Mouse (Mus musculus) spleen, embryonic (tissue): Measurements from ENCODE around the gene Arhgap45.

Source experiments
- CTCF ChIA-PET: fragments of 350-600 bp; sonication (Branson Sonifier 250); formaldehyde crosslinking; loops from one replicate; lab custom pipeline; 2022; lab: Charles Lee

Arhgap45 gene

DNA sequence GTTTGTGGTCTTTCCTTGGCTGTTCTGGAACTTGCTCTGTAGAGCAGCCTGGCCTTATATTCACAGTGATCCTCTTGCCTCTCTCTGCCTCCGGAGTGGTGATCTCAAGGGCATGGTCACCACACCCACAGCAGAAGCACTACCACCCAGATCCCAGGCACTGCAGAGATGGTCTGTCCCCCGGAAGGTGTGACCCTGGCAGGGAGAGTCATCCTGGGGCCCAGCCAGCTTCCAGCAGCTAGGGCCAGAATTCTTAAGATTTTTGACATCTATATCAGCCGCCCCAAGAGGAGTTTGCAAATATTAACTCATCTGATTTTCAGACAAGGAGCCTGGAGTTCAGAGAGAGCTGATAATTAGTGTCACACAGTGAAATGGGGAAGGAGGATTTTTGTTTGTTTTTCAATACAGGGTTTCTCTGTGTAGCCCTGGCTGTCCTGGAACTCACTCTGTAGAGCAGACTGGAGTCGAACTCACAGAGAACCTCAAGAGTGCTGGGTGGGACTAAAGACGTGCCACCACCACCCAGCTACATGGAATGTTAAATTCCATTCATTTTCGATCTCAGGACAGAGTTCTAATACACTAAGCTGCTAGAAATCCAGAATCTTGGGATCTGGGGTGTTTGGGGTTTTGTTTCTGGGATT lies 30.1 kb upstream of the Arhgap45 start:
- CTCF ChIA-PET = interaction anchor here (0.6 to 1.2 kb wide), 4 partner anchors 50 to 919 kb away, joined by 3 to 9 read pairs (median 3); partner anchors contain the start of gene Arid3a

DNA sequence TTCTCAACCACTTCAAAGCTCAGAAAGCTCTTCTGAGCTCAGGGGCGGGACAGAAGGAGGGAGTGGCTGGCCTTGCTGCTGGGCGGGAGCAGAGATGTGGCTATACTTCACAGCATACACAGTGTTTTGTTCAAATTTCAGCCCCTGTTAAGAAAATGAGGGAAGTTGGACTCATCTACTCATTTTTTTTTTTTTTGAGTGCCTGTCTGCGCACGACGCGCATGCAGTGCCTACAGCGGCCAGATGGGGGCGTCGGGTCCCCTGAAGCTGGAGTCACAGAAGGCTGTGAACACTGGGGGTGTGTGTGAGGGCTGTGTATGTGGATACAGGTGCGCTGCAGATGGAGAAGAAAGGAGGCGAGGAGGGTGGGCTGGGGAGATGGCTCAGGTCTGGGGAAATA lies 29.5 kb upstream of the Arhgap45 start:
- CTCF ChIA-PET = interaction anchor here (0.6 to 1.2 kb wide), 5 partner anchors 46 to 919 kb away, joined by 3 to 9 read pairs (median 3); partner anchors contain the start of gene Arid3a

DNA sequence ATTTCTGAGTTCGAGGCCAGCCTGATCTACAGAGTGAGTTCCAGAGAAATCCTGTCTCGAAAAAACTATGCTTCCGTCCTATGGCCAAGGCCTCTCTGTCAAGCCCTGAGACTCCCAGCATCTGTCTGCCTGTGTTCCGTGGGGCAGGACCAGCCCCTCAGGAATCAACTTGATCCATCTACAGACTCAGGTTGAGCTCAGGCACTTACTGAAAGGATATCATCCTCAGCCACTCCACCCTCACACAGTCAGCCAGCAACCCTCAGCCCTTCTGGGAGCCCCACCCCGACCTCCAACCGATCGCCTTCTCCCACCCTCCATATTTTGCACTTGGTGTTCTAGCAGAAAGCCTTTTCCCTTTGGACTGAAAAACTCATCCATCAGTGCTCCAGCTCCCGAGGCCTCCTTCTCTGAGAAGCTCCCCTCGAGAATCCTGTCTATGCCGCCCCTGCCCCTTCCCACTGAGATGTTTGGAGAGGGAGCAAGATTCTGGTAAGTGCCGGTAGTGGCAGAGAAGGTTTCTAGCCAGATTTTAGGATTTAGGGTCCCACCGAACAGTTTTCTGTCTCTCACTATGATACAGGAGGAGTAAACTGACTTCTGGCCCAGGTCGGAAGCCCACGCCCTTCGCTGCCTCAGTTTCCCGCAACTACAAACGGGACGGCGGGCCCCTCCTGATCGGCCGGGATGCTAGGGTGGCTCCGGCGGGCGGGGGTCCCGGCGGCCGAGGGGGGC lies 28.5 kb upstream of the Arhgap45 start:
- CTCF ChIA-PET = interaction anchor here (1.0 kb wide), 1 partner anchor 46 kb away, joined by 4 read pairs; no protein-coding TSS in a partner anchor

DNA sequence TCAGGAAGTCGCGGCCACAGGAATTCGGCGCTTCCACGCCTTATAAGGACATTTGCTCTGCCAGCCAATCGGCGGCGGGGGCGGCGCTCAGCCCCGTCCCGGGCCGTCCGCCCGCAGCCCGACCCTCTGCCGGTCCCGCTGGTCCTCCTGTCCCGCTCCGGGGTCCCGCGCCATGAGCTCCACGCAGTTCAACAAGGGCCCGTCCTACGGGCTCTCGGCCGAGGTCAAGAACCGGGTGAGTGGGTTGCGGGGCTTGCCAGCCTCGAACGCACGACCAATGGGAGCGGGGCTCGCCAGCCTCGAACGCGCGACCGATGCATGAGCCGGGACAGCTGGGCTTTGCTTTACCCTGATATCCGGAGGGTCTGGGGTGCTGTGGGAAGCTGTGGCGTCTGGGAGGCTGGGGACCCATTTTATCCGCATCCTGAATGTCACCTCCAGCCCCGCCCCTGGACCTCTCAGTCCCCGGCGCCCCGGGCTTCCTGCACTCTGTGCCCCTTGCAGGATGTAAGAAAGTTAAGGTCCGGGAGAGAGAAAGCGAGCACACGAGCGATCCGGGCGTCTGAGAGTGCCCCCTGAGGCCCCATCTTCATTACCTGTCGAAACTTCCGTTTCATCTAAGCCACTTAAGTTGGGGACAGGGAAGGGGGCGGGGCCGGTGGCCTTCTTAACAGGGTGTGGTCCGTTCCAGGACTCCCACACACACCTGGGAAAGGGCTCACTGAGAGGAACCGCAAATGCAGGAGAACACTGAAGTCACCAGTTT lies 27.8 kb upstream of the Arhgap45 start, which contains the start of gene Cnn2:
Cnn2 (plus strand) TSS at position 79 of the 766 bp plus-strand sequence.
- CTCF ChIA-PET = interaction anchor here (1.0 to 1.3 kb wide), 3 partner anchors 29 to 153 kb away, joined by 4 to 7 read pairs (median 5); partner anchors contain the start of genes Arhgap45 and Cbarp

DNA sequence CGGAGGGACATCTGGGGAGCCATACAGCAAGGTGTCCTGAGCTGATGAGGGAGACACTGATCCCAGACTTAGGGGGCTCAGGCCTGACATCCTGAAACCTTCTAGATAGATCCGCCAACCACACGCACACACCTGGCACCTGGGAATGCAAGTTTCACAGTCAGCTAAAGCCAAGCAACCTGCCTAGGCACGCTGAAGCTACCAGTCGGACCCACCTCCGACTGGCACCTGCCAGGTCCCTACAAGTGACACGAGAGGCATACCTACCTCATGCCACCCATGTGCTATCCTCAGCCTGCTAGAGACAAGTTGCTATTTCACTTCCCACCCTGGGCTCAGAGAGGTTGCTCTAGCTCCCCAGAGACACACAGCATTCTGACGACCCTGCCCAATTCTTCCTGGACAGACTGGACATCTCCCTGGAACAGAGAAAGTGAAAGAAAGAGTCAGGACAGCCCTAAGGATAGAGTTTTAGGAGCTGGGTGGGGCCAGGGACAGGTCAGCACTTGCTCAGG lies 27.1 kb upstream of the Arhgap45 start:
- CTCF ChIA-PET = interaction anchor here (1.0 to 1.3 kb wide), 2 partner anchors 28 to 152 kb away, joined by 5 to 7 read pairs; partner anchors contain the start of genes Arhgap45 and Cbarp

DNA sequence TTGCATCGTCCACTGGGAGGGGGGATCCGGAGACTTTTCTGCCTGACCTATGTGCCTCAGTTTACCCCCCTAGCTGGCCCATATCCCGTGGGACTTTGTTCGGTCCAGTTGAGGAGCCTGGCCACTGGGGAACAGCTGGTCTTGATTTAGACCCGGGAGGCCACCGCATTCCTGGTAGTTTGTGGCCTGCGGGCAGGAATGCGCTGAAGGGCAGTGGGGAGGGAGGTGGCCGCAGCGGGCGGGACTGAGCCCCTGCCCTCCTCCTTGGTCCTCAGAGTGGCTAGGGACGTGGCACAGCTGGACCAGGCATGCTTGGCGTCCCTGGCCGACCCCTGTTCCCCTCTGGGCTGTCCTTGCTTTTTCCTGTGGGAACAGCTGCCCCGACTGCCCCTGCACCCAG lies 26.6 kb upstream of the Arhgap45 start:
- CTCF ChIA-PET = interaction anchor here (0.7 to 1.3 kb wide), 3 partner anchors 27 to 177 kb away, joined by 3 to 7 read pairs (median 5); partner anchors contain the start of genes Arhgap45 and Cbarp

DNA sequence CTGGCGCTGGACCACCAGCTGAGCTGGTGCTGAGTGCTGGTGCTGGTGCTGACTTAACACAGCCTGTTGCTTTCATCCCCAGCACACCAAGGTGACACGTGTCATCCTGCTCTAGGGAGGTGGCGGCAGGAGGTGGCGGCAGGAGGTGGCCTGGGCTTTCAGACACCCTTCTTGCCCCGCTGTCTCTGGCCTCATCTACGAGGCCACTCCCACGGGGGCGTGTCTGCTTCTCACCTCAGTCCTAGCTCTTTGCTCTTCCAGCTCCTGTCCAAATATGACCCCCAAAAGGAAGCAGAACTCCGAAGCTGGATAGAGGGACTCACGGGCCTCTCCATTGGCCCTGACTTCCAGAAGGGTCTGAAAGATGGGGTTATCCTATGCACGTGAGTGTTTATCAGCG lies 25.4 kb upstream of the Arhgap45 start:
- CTCF ChIA-PET = no interaction called here

DNA sequence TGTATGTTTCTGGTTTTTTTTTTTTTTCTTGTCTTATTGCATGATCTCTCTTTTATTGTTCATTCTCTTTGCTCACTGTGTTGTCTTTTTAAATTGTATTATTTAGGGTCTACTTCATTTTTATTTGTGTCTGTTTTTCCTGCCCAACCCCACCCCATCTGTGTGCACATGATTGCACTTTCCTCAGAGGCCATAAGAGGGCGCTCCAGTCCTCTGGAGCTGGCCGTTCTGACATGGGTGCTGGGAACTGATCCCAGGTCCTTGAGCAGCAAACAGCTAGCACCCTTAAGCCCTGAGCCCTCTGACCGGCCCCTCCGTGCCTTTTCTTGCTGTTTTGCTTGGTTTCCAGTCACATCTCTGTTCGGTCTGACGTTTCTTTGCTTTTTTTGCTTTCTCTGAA lies 24.9 kb upstream of the Arhgap45 start:
- CTCF ChIA-PET = interaction anchor here (0.7 kb wide), 1 partner anchor 150 kb away, joined by 6 read pairs; no protein-coding TSS in a partner anchor

DNA sequence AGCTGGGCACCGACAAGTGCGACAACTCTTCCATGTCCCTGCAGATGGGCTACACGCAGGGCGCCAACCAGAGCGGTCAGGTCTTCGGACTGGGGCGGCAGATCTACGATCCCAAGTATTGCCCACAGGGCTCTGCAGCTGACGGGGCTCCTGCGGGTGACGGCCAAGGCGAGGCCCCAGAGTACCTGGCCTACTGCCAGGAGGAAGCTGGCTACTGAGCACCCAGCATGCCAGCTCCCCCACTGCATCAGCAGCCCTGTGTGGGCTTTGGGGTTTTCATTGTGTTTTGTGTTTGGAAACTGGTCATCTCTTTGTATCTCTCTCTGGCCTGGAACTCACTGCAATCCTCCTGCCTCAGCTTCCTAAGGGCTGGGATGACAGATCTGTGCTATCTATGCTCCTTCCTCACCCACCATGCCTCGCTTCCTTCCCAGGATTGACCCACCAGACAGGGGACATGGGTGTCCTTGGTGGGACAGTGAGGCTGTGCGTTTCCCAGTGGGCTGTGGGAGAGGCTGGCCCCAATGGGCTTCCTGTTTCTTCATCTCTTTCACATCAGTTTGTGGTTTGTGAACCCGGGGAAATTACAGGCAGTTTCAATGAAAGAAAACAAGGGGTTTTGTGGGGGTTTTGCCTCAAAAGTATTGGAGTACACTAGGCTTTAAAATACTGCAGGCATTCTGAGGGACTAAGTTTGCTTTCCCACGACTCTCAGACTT lies 21.9 kb upstream of the Arhgap45 start:
- CTCF ChIA-PET = interaction anchor here (0.6 kb wide), 1 partner anchor 57 kb away, joined by 6 read pairs; no protein-coding TSS in a partner anchor

DNA sequence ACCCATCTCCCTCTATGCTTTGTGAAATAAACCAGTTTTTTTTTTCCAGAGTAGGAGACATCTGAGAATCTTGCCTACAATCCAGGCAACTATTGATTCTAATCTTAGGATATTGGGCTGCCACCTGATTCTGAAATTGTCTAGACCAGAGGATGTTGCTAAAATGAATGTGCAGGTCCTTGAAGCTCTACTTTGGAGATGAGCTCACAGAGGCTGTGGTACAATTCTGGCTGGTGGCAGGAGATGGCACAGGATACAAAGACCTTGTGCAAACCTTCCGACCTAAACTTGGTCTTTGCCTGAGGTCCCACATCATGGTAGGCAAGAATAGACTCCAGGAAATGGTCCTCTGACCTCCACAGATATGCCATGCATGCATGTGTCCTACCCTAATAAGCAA lies 20.8 kb upstream of the Arhgap45 start:
- CTCF ChIA-PET = interaction anchor here (0.7 to 1.3 kb wide), 3 partner anchors 25 to 868 kb away, joined by 3 to 4 read pairs (median 3); no protein-coding TSS in a partner anchor

DNA sequence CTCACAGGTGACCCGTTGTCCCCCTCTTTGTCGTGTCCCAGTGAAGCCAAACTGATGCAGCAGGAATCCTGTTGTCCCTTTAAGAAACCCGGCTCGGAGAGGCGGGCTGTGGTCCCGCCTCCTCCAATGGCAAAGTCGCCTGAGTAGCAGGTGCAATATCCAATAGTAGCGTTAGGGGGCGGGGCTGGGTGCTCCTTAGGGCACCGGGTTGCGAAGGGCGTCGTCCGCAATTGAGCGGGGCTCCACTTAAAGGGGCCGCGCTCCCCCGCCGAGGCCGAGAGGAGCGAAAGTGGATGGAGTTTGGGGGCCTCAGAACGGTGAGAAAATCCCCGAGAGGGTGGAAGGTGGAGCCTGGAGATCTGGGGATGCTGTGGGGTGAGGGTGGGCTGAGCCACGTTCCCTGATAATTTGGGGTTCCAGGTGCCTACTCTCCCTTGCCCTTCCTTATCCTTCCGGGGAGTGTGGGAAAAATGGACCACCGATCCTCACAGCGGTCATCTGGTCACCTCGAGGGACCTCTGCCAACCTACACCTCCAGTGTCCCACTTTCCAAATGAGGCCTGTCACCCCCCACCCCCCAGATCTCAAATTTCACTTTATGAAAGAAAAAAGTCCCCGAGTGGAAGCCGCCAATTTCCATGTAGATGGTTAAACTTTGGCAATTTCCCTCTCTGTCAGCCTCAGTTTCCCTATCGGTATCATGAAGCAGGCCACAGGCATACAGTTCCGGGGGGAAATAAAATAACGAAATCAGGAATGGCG lies 20.0 kb upstream of the Arhgap45 start, which contains the start of gene Abca7:
Abca7 (plus strand) TSS at position 223 of the 762 bp plus-strand sequence.
- CTCF ChIA-PET = interaction anchor here (0.7 to 1.3 kb wide), 3 partner anchors 25 to 867 kb away, joined by 3 to 4 read pairs (median 3); no protein-coding TSS in a partner anchor

DNA sequence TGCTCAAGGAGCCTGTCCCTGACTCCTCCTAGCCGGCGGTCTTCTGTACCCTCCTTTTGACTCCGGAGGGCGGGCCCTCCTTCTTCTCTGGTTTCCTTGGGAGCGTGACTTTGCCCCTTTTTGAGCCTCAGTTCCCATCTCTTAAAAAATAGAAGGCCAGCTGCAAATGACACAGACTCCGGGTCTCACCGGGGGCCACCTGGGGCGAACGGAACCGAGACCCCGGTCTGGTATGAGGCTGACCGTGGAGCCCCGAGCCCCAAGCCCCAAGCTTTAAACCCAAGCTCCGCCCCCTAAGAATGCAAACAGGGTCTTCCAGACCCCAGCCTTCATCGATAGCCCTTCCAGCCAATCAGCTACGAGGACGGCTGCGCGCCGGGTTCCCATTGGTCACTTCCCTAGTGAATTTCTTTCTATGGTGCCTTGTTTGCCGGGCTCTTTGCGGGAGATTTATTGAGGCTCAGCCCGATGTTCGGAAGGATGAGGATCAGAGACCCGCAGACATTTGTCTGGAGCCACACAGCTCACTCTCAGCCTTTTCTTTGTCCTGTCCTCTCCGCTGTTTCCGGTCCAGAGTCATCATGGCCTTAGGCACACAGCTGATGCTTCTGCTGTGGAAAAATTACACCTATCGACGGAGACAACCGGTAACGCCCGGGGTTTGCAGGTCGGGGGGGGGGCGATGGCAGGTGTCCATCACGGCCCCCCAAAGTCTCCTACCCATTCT lies 19.3 kb upstream of the Arhgap45 start:
- CTCF ChIA-PET = interaction anchor here (0.7 kb wide), 1 partner anchor 24 kb away, joined by 4 read pairs; no protein-coding TSS in a partner anchor

DNA sequence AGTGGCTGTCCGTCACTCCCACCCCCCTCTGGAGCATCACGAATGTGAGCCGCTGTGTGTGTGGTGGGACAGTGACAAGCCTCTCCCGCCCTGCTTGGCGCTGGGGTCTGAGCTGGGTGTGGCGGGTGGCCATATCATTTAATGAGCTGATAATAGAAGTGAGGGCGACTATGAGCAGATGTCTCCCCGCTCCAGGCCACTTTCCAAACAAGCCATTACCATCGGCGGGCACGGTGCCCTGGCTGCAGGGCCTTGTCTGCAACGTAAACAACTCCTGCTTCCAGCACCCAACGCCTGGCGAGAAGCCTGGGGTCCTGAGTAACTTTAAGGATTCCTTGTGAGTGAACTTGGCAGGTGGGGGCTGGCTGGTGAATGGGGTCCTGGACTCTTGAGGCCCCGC lies 18.6 kb upstream of the Arhgap45 start:
- CTCF ChIA-PET = interaction anchor here (0.7 to 1.1 kb wide), 2 partner anchors 19 to 23 kb away, joined by 3 to 4 read pairs; no protein-coding TSS in a partner anchor

DNA sequence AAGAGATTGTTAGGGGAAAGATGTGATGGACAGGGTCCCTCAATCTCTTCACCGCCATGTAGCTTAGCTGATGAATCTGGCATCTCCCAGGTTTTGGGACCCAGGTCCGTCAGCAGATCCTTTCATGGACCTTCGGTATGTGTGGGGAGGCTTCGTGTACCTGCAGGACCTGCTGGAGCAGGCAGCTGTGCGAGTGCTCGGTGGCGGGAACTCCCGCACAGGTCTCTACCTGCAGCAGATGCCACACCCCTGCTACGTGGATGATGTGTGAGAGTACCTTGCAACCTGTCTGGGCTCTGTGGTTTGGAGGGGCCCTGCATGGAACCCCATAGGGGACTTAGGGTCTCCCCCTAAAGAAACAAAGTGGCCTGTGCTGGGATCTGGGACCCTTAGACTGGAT lies 14.5 kb upstream of the Arhgap45 start:
- CTCF ChIA-PET = no interaction called here

DNA sequence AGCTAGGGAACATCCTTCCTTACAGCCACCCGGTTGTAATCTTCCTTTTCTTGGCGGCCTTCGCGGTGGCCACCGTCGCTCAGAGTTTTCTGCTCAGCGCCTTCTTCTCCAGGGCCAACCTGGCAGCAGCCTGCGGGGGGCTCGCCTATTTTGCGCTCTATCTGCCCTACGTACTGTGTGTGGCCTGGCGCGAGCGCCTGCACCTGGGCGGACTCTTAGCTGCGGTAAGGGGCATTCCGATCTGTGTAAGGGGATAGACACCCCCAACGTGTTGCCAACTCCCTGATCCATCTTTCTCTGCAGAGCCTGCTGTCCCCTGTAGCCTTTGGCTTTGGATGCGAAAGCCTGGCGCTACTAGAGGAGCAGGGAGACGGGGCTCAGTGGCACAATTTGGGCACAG lies 13.6 kb upstream of the Arhgap45 start:
- CTCF ChIA-PET = no interaction called here

DNA sequence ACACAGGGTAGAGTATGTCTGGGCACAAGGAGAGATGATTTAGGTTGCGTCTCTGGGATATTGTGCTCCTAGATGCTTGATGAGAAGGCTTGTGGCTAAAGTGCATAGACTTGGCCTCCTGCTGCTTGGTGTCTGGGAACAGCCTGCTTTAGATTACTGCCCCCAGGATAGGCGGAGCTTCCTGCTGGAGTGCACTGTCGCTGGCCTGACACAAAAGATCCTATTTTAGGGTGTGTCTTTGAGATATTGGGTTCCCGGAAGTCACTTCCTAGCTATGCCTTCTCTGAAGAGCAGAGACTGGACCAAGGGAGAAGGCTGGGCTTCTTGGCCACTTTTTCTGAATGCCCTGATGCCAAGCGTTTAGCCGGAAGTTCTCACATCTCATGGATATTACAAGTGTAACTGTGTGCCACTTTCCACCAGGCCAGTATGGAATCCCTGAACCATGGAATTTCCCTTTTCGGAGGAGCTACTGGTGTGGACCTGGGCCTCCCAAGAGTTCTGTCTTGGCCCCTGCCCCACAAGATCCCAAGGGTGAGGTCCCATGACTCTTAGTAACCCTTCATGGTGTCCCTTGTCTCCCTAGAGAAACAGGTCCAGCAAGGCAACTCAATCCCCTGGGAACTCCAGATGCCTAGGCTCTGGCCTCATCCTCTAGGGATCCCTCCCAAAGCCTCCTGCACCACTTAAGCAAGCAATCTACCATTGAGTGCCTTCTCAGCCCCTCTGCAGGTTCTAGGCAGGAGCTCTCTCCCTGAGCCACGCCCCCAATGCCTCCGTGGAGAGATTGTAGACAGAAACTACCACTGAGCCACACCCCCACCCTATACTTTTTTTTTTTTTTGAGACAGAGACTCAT lies 12.8 kb upstream of the Arhgap45 start:
- CTCF ChIA-PET = no interaction called here

DNA sequence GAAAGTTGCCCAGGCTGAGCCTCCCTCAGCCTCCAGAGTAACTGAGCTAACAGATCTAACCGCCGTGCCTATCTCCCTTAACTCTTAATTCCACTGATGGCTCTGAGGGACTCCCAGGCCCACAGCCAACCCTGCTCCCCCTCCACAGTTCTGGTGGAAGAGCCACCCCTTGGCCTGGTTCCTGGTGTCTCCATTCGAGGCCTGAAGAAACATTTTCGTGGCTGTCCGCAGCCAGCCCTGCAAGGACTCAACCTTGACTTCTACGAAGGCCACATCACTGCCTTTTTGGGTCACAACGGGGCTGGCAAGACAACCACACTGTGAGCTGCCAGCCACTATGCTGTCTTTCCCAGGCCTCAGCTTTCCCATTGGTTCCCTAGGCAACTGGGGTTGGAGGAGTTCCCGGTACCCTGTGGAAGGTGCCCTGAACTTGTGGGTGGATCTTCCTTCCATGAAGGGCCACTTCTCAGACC lies 12.2 kb upstream of the Arhgap45 start:
- CTCF ChIA-PET = no interaction called here

DNA sequence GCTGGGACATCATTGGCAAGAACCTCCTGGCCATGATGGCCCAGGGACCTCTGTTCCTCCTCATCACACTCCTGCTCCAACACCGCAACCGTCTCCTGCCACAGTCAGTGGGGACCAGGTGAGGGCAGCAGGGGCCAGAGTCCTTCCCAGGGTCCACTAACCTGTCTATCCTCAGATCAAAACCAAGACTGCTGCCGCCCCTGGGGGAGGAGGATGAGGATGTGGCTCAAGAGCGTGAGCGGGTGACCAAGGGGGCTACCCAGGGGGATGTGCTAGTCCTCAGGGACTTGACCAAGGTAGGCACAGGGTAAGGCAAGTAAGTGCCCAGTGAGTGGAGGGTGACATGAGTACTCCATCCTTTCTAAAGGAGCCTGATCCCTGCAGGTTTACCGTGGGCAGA lies 4.7 kb upstream of the Arhgap45 start:
- CTCF ChIA-PET = no interaction called here
